Mouse (Mus musculus): Measurements from ENCODE around the gene 2810408A11Rik. TPM values are rescaled to one million over a fixed set of nuclear protein-coding genes. Genes with fewer than 3 reads are reported as not detected.

Gene 2810408A11Rik
- polyA plus RNA-seq (2017; shearing (Covaris generic)) = 1.6 TPM

DNA sequence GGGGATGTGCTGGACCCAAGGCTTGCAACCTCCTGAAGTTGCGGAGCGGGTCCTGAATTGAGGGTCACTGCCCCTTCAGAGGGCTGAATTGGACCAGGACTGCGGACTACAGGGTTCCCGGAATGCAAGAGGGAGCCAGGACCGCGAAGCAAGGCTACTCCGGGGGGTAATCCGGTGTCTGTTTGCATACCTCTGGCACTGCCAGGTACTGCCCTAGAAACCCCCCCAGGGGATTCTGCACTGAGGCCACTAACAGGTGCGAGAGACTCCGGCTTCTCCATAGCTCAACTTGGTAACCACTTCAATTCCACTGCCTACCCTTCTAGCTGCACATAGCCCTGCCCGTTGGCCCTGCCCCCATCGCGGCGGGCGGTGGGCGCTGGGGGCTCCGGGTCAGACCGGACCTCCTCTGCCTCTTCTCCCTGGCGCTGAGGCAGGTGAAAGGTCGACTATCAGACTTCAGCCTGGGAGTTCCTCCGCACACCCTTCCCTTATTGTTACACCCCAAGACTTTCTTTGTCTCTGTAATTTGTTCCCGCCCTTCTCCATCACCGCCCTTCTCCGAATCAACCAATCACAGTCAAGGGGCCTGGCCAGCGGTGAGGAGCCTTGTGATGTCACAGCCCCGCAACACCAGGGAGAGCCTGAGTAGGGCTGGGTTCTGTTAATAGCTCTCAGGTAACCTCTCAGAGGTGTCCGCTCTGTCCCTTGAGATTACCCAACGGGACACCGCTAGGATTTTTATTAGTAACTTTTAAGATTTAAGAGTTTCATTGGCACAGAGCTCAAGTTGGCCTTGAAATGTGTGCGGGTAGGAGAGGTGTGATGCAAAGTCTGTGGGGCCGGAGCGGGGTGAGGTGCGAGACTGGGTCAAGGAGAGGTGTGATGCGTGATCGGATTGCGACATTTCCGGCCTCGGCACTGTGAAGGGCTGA, at the start of gene 2810408A11Rik, which contains the start of gene Neurl4:
Gene 2810408A11Rik (minus strand): TSS at position 517 of the 935 bp plus-strand sequence.
Gene Neurl4 (plus strand): TSS at position 602 of the 935 bp plus-strand sequence.

DNA sequence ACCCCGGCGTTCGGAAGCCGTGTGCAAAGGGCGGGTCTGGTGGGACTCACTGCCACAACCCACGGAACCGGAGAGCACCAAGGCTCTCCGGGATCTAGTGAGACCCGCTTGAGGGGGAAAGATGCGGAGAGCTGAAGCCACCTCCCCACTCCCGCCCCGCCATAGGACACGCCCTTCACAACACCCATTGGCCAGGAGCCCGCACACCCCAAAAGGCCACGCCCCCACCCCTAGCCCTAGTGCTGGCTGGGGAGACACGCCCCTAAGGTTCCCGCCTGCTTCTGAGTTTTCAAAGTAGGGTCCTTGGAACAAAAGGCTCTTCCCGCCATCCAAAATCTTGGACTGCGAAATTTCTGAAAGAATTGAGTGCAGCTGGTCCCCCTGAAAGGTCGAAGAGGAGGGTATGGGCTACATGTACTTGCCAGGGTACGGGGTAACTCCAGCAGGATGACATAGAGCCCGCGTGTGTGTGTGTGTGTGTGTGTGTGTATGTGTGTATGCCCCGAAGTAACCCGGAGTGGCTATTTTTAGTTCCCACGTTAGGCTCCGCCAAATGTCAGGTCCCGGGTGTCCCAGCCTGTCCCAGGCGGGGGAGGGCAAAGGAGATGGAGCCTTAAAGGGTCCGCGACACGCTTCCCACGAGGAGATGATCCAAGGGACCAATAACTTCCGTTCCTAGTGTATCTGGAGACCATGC, 47.4 kb upstream of the 2810408A11Rik start, which contains the start of gene Slc2a4:
Gene Slc2a4 (minus strand): TSS at position 123 of the 697 bp plus-strand sequence.

DNA sequence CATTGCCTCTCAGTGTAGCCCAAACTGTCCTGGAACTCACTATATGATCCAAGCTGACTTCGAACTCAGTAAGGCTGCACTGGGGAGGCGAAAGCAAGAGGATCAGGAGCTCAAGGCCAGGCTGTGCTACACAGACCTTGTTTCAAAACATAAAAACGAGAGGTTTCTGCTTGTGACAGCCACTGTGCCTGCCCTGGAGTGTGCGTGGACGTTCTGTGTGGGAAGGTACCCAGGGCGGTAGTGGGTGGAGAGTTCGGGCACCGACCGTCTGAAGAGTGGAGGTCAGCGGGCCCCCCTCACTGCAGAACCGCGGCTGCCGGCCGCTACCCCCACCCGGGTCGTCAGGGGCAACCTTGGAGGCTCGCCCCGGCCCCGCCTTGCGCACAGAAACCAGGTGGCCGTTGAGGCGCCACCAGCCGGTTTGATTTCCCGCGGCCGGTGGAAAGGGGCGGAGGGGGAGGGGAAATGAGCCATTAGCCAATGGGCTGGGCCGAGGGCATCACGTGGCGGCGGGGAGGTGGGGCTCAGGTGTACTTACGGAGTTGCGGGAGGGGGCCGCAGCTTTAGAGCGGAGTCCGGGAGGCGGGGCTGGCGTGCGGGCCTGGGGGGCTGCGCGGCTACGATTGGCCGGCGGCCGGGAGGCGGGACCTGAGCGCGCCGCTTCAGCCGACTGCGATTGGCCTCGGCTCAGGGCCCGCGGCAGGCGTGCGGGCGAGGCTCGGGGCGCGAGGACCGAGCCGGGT, 34.5 kb upstream of the 2810408A11Rik start, which contains the start of gene Ybx2:
Gene Ybx2 (plus strand): TSS at position 660 of the 743 bp plus-strand sequence.

DNA sequence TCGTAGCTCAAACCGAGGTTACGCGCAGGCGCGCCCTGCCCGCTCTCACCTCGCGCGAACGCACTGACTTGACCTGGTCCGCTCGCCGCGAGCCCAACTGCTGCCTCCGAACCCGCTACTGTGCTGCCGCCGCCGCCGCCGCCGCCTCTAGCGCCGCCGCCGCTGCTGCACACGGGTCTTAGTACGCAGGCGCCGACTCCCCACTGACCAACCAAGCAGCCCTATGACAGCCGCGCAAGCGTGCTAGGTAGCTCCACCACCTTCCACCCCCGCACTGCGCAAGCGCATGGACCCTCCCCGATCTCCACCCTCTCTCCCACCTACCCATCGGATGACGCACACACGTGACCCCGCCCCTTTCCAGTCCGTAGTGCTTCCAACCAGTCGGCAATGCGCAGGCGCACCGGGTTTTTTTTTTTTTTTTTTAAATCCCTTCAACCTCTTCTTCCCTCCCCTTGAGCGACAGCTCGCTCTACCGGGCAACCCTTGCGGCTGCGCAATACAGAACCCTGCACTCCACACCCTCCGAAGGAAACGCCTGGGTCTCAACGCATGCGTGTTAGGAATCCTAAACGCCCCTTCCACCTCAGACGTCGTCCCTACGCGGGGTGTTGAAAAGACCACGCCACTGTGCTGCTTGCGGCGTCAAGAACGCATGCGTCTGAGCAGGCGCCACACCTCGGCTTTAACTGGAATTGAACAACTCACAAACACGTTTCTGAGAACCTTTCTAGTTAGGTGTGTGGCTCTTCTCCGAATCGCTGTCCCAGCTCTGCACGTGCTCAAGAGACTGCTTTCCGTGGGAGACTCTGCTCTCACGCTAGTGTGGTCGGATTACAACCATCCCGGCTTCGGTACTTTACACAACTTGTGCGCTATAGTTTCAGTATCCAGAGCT, 20.6 kb upstream of the 2810408A11Rik start, which contains the start of gene Eif5a:
Gene Eif5a (minus strand): TSS at position 845 of the 898 bp plus-strand sequence.

DNA sequence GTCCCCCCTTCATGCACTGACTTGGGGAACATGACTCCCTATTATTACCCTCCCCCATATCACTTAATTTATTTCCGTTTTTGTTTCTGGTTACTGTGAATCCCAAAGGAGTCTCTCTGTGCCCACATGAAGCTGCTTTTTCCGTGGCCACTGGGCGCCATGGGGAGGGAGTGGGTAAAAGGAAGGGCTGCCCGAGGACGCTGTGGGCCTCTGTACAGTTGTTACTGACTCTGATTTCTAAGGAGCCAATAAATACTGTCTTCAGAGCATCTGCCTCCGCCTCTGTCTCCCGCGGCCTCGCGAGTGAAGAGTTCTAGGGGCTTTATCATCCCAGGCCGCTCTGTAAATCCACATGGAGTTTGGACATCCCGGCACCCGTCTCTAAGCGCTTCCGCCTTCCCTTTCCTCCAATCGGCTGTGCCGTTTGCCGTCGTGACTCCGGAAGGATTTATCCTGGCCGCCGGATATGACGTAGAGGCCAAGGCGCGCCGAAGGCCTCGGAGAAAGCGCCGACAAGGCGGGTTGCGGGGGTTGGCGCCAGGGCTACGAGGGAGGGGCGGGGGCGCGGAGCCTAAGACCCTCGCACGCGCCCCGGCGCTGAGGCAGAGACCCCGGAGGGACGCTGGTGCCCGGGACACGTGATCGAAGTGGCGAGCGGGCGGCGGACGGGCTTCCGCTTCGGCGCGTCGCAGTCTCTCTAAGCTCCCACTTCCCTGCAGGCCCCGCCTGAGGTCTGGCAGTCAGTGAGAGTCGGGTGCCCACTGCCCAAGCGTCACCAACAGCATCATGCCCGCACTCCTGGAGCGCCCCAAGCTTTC, 13.0 kb upstream of the 2810408A11Rik start, which contains the start of gene Gps2:
Gene Gps2 (plus strand): TSS at position 335 of the 818 bp plus-strand sequence.

DNA sequence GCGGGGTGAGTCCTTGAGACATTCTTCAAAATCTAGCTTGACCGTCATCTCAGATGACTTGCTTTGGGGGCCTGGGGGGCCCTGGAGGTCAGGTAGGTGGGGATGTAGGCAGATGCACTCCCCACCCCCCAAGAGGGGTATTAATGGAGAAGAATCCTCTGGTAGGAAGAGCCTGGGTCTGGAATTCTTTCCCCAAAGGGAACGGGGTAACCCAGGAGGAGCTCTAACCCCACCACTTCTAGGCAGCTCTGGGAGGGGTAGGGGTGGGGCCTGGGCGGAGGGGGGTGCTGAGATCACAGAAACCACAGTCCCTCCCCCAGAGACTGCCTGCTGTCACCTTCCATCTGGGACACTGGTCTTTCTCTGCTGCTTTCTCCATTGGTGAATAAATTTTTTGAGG, 5.5 kb downstream of the 2810408A11Rik start, which contains the start of gene Acap1:
Gene Acap1 (minus strand): TSS at position 249 of the 400 bp plus-strand sequence.

DNA sequence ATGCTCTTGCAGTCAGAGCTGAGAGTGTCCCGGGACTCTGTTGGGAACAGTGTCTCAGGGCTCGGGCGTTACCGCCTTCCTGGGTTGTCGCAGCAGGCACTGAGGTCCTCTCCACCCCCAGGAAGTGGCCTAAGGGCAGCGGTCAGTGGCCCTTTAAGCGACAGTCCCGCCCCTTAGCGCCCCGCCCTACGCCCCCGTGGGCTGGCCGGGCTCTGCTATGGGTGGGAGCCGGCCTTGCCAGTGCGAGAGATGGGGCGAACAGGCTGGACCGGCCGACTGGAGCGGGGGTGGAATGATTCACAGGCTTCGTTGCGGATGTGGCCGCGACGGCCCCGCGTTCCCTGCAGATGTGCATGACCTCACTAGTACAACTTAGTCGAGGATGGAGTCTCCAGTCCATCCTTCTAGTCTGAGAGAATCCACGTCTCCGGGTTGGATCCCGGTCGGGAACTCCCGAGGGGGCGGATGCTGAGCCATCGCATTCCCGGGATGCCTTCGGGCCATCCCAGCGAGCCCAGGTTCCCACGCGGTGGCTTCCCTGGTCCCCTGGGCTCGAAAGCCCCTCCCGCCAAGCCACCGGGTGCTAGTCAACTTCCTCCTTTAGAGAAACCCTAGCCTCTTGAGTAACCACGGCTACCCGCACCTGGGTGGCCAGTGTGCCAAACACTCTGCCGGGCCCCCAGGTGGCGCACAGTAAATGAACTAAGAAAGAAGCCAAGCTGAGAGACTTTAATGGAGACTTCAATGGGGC, 19.8 kb downstream of the 2810408A11Rik start, which contains the start of gene Kctd11:
Gene Kctd11 (minus strand): TSS at position 554 of the 751 bp plus-strand sequence.

DNA sequence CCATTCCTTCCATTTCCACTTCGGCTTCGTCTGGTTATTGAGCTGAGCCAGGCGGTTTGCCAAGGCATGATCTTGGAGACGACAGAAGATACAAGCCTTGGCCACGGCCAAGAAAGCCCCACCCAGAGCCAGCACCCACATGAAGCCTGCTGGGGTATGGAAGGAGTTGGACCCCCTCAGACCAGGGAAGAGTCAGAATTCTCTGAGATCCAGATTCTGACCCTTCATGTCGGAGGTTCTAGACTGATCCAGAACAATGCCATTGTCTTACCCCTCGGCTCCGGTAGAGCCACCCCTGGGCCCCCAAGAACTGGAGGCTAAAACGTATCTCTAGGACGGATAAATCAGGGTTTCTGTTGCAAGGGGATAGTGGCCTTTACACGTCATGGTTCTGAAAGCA, 22.9 kb downstream of the 2810408A11Rik start, which contains the start of gene Tmem95:
Gene Tmem95 (minus strand): TSS at position 141 of the 400 bp plus-strand sequence.

DNA sequence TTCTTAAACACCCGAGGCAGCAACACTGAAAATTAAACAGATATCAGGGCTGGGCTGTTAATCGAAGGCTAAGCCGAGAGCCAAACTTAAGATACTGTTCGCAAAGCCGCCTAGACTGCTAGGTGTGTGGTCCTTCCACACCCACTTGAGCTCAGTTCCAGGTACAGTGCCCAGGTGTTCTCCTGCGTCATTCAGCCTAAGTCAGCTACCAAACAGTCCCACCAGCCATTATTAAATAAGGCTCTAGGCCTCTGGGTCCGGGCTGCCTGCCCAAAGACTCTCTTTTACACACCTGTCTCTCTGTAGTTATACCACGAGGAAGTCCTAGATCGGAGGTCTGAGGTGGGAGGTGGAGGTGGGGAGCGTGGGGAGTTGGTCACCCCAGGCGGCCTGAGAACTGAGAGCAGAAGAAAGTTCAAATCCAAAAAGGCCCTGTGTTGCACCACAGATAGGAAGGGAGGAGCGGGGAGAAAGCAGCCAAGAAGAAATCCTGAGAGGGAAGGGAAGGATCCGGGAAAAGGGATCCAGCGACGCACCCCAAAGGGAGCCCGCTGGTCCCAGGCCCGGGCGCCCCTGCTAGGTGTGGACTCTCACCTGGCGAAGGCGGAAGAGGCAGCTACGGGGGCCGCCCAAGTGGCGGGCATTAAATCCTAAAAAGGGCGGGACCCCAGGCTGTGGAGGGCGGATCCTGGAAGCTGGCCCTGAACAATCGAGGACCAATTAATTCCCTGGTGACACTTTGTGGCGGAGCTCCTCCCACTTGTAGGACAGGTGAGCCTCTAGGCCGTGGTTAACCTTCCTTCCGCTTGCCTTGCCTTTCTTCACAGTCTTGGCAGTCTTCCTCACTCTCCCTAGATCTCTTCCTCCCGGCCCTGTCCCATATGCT, 42.4 kb downstream of the 2810408A11Rik start, which contains the start of gene Tnk1:
Gene Tnk1 (minus strand): TSS at position 618 of the 886 bp plus-strand sequence.

Other genes starting within 250 kb of the 2810408A11Rik start
- gene Sox15, start 245.7 kb downstream of the 2810408A11Rik start, polyA plus RNA-seq (2017; shearing (Covaris generic)) = 0.76 TPM
- gene Mpdu1, start 238.3 kb downstream of the 2810408A11Rik start, polyA plus RNA-seq (2017; shearing (Covaris generic)) = 44.5 TPM
- 3.9 TPM for gene Cd68, start 234.8 kb downstream of the 2810408A11Rik start, polyA plus RNA-seq (2017; shearing (Covaris generic))
- gene Eif4a1, start 228.6 kb downstream of the 2810408A11Rik start, polyA plus RNA-seq (2017; shearing (Covaris generic)) = 729 TPM
- gene Senp3, start 218.9 kb downstream of the 2810408A11Rik start, polyA plus RNA-seq (2017; shearing (Covaris generic)) = 29.6 TPM
- not detected for gene Tnfsf13, start 215.2 kb downstream of the 2810408A11Rik start, polyA plus RNA-seq (2017; shearing (Covaris generic))
- gene Tnfsf12, start 205.1 kb downstream of the 2810408A11Rik start, polyA plus RNA-seq (2017; shearing (Covaris generic)) = not detected
- not detected for gene Tnfsfm13, start 204.9 kb downstream of the 2810408A11Rik start, polyA plus RNA-seq (2017; shearing (Covaris generic))
- gene Polr2a, start 142.3 kb downstream of the 2810408A11Rik start, polyA plus RNA-seq (2017; shearing (Covaris generic)) = 51.9 TPM
- gene Slc35g3, start 139.0 kb downstream of the 2810408A11Rik start, polyA plus RNA-seq (2017; shearing (Covaris generic)) = 0.26 TPM
- gene Zbtb4, start 135.1 kb downstream of the 2810408A11Rik start, polyA plus RNA-seq (2017; shearing (Covaris generic)) = 4.2 TPM
- 0.52 TPM for gene Chrnb1, start 105.0 kb downstream of the 2810408A11Rik start, polyA plus RNA-seq (2017; shearing (Covaris generic))
- not detected for gene Fgf11, start 99.1 kb downstream of the 2810408A11Rik start, polyA plus RNA-seq (2017; shearing (Covaris generic))
- not detected for gene Tmem102, start 95.4 kb downstream of the 2810408A11Rik start, polyA plus RNA-seq (2017; shearing (Covaris generic))
- gene Gm39566, start 85.7 kb downstream of the 2810408A11Rik start, polyA plus RNA-seq (2017; shearing (Covaris generic)) = 0.16 TPM
- gene Spem2, start 82.5 kb downstream of the 2810408A11Rik start, polyA plus RNA-seq (2017; shearing (Covaris generic)) = 0.39 TPM
- gene Spem1, start 78.8 kb downstream of the 2810408A11Rik start, polyA plus RNA-seq (2017; shearing (Covaris generic)) = not detected
- 0.15 TPM for gene Nlgn2, start 63.2 kb downstream of the 2810408A11Rik start, polyA plus RNA-seq (2017; shearing (Covaris generic))
- gene Tmem256, start 62.5 kb downstream of the 2810408A11Rik start, polyA plus RNA-seq (2017; shearing (Covaris generic)) = 44.3 TPM
- 8.5 TPM for gene Plscr3, start 54.6 kb downstream of the 2810408A11Rik start, polyA plus RNA-seq (2017; shearing (Covaris generic))
- gene Tnk1, start 42.3 kb downstream of the 2810408A11Rik start, polyA plus RNA-seq (2017; shearing (Covaris generic)) = 0.27 TPM
- not detected for gene Tmem95, start 23.0 kb downstream of the 2810408A11Rik start, polyA plus RNA-seq (2017; shearing (Covaris generic))
- 0.95 TPM for gene Kctd11, start 19.6 kb downstream of the 2810408A11Rik start, polyA plus RNA-seq (2017; shearing (Covaris generic))
- 485 TPM for gene Acap1, start 5.4 kb downstream of the 2810408A11Rik start, polyA plus RNA-seq (2017; shearing (Covaris generic))
- 7.3 TPM for gene Neurl4, start 85 bp upstream of the 2810408A11Rik start, polyA plus RNA-seq (2017; shearing (Covaris generic))
- 235 TPM for gene Gps2, start 12.9 kb upstream of the 2810408A11Rik start, polyA plus RNA-seq (2017; shearing (Covaris generic))
- 1,038 TPM for gene Eif5a, start 21.0 kb upstream of the 2810408A11Rik start, polyA plus RNA-seq (2017; shearing (Covaris generic))
- gene Ybx2, start 34.8 kb upstream of the 2810408A11Rik start, polyA plus RNA-seq (2017; shearing (Covaris generic)) = not detected
- gene Slc2a4, start 47.2 kb upstream of the 2810408A11Rik start, polyA plus RNA-seq (2017; shearing (Covaris generic)) = not detected
- not detected for gene Cldn7, start 63.8 kb upstream of the 2810408A11Rik start, polyA plus RNA-seq (2017; shearing (Covaris generic))
- gene Ctdnep1, start 80.2 kb upstream of the 2810408A11Rik start, polyA plus RNA-seq (2017; shearing (Covaris generic)) = 34.3 TPM
- gene Elp5, start 81.5 kb upstream of the 2810408A11Rik start, polyA plus RNA-seq (2017; shearing (Covaris generic)) = 57.5 TPM
- gene Gabarap, start 90.2 kb upstream of the 2810408A11Rik start, polyA plus RNA-seq (2017; shearing (Covaris generic)) = 358 TPM
- 52.1 TPM for gene Phf23, start 94.8 kb upstream of the 2810408A11Rik start, polyA plus RNA-seq (2017; shearing (Covaris generic))
- gene Dvl2, start 99.6 kb upstream of the 2810408A11Rik start, polyA plus RNA-seq (2017; shearing (Covaris generic)) = 15.5 TPM
- gene Acadvl, start 114.4 kb upstream of the 2810408A11Rik start, polyA plus RNA-seq (2017; shearing (Covaris generic)) = 101 TPM
- 6.9 TPM for gene Dlg4, start 116.0 kb upstream of the 2810408A11Rik start, polyA plus RNA-seq (2017; shearing (Covaris generic))
- gene Asgr1, start 153.1 kb upstream of the 2810408A11Rik start, polyA plus RNA-seq (2017; shearing (Covaris generic)) = not detected
- gene Asgr2, start 191.7 kb upstream of the 2810408A11Rik start, polyA plus RNA-seq (2017; shearing (Covaris generic)) = not detected
- gene Mgl2, start 229.3 kb upstream of the 2810408A11Rik start, polyA plus RNA-seq (2017; shearing (Covaris generic)) = not detected